Mouse (Mus musculus) erythroid progenitor cell, adult 5-6 weeks (primary cell): ENCODE measurements around the gene Olfr605. TPM values are rescaled to one million over a fixed set of nuclear protein-coding genes. Genes with fewer than 3 reads are reported as not detected.
"Not testable (repeated sequence)": the region's sequence is repeated elsewhere in the genome, so short reads cannot be mapped to it uniquely, and the experiment has no call there.

ENCODE experiments used
- ATAC-seq: replicated peaks from 2 replicates; pipeline ENCODE4 v1.8.0; 2016; ENCODE audit warnings: moderate number of reproducible peaks, mild to moderate bottlenecking, moderate TSS enrichment, inconsistent platforms; ENCODE audit not compliant: poor library complexity, low FRiP score, severe bottlenecking
- total RNA-seq, 2 experiments: library from RNA; stranded (forward) in 1 of 2; stranded (reverse) in 1 of 2; fragments of 150-400 nt in 1 of 2; fragments of 186-747, 209-891 nt in 1 of 2; gene quantifications; 2 replicates each; pipeline versions ENCODE4 v1.2.3 to v1.2.4; 2015 to 2017; ENCODE audit warnings: low replicate concordance in 2 of 2

The Olfr605 gene
- total RNA-seq (2015; ENCODE audit: low replicate concordance): not detected in 2 replicates
- total RNA-seq (2017; ENCODE audit: low replicate concordance): not detected in 2 replicates

GRCm38 (mm10) chr7:103445339-103445738 lies at the start of gene Olfr605:
Olfr605 (minus strand) TSS chr7:103445439.
- no peak for ATAC-seq

GRCm38 (mm10) chr7:103477106-103477505 lies 31.9 kb upstream of the Olfr605 start:
- not testable (repeated sequence) for ATAC-seq

GRCm38 (mm10) chr7:103469577-103469976 lies 24.3 kb upstream of the Olfr605 start, which contains the start of gene Olfr608:
Olfr608 (plus strand) TSS chr7:103469877.
- ATAC-seq: no peak

- no peak for ATAC-seq
Observed at GRCm38 (mm10) chr7:103460590-103460989, 15.4 kb upstream of the Olfr605 start.

GRCm38 (mm10) chr7:103448746-103449145 lies 3.5 kb upstream of the Olfr605 start, which contains the start of gene Olfr606:
Olfr606 (plus strand) TSS chr7:103449046.
- no peak for ATAC-seq

GRCm38 (mm10) chr7:103414772-103415171 lies 30.5 kb downstream of the Olfr605 start, which contains the start of gene Usp17lc:
Usp17lc (plus strand) TSS chr7:103415072.
- ATAC-seq: not testable (repeated sequence)

GRCm38 (mm10) chr7:103406521-103407055 lies 38.7 kb downstream of the Olfr605 start:
- ATAC-seq: not testable (repeated sequence)

GRCm38 (mm10) chr7:103398981-103399380 lies 46.3 kb downstream of the Olfr605 start:
- ATAC-seq: no peak

GRCm38 (mm10) chr7:103397758-103398157 lies 47.5 kb downstream of the Olfr605 start:
- ATAC-seq: no peak

Other genes with a start within 250 kb of the Olfr605 start
- not detected in 2 replicates for gene Olfr593, start 233.6 kb downstream of the Olfr605 start, total RNA-seq (2015; ENCODE audit: low replicate concordance)
- gene Olfr593, start 233.6 kb downstream of the Olfr605 start, total RNA-seq (2017; ENCODE audit: low replicate concordance): not detected in 2 replicates
- not detected in 2 replicates for gene Olfr594, start 228.4 kb downstream of the Olfr605 start, total RNA-seq (2015; ENCODE audit: low replicate concordance)
- gene Olfr594, start 228.4 kb downstream of the Olfr605 start, total RNA-seq (2017; ENCODE audit: low replicate concordance): not detected in 2 replicates
- gene Usp17ld, start 192.9 kb downstream of the Olfr605 start, total RNA-seq (2015; ENCODE audit: low replicate concordance): not detected in 2 replicates
- gene Usp17ld, start 192.9 kb downstream of the Olfr605 start, total RNA-seq (2017; ENCODE audit: low replicate concordance): 0.90 TPM in 1 of 2 replicates, not detected in the other
- gene Olfr596, start 139.8 kb downstream of the Olfr605 start, total RNA-seq (2015; ENCODE audit: low replicate concordance): not detected in 2 replicates
- not detected in 2 replicates for gene Olfr596, start 139.8 kb downstream of the Olfr605 start, total RNA-seq (2017; ENCODE audit: low replicate concordance)
- gene Olfr597, start 129.1 kb downstream of the Olfr605 start, total RNA-seq (2015; ENCODE audit: low replicate concordance): not detected in 2 replicates
- not detected in 2 replicates for gene Olfr597, start 129.1 kb downstream of the Olfr605 start, total RNA-seq (2017; ENCODE audit: low replicate concordance)
- gene Olfr598, start 121.9 kb downstream of the Olfr605 start, total RNA-seq (2015; ENCODE audit: low replicate concordance): not detected in 2 replicates
- 1.0 TPM in 1 of 2 replicates, not detected in the other for gene Olfr598, start 121.9 kb downstream of the Olfr605 start, total RNA-seq (2017; ENCODE audit: low replicate concordance)
- gene Olfr599, start 109.5 kb downstream of the Olfr605 start, total RNA-seq (2015; ENCODE audit: low replicate concordance): not detected in 2 replicates
- not detected in 2 replicates for gene Olfr599, start 109.5 kb downstream of the Olfr605 start, total RNA-seq (2017; ENCODE audit: low replicate concordance)
- not detected in 2 replicates for gene Olfr600, start 95.8 kb downstream of the Olfr605 start, total RNA-seq (2015; ENCODE audit: low replicate concordance)
- gene Olfr600, start 95.8 kb downstream of the Olfr605 start, total RNA-seq (2017; ENCODE audit: low replicate concordance): not detected in 2 replicates
- gene Olfr601, start 82.8 kb downstream of the Olfr605 start, total RNA-seq (2015; ENCODE audit: low replicate concordance): not detected in 2 replicates
- not detected in 2 replicates for gene Olfr601, start 82.8 kb downstream of the Olfr605 start, total RNA-seq (2017; ENCODE audit: low replicate concordance)
- not detected in 2 replicates for gene Olfr603, start 59.3 kb downstream of the Olfr605 start, total RNA-seq (2015; ENCODE audit: low replicate concordance)
- gene Olfr603, start 59.3 kb downstream of the Olfr605 start, total RNA-seq (2017; ENCODE audit: low replicate concordance): not detected in 2 replicates
- gene Usp17lc, start 30.4 kb downstream of the Olfr605 start, total RNA-seq (2015; ENCODE audit: low replicate concordance): not detected in 2 replicates
- gene Usp17lc, start 30.4 kb downstream of the Olfr605 start, total RNA-seq (2017; ENCODE audit: low replicate concordance): not detected in 2 replicates
- not detected in 2 replicates for gene Olfr606, start 3.6 kb upstream of the Olfr605 start, total RNA-seq (2015; ENCODE audit: low replicate concordance)
- gene Olfr606, start 3.6 kb upstream of the Olfr605 start, total RNA-seq (2017; ENCODE audit: low replicate concordance): not detected in 2 replicates
- not detected in 2 replicates for gene Olfr607, start 18.7 kb upstream of the Olfr605 start, total RNA-seq (2015; ENCODE audit: low replicate concordance)
- gene Olfr607, start 18.7 kb upstream of the Olfr605 start, total RNA-seq (2017; ENCODE audit: low replicate concordance): not detected in 2 replicates
- not detected in 2 replicates for gene Olfr608, start 24.4 kb upstream of the Olfr605 start, total RNA-seq (2015; ENCODE audit: low replicate concordance)
- gene Olfr608, start 24.4 kb upstream of the Olfr605 start, total RNA-seq (2017; ENCODE audit: low replicate concordance): not detected in 2 replicates
- gene Olfr609, start 52.6 kb upstream of the Olfr605 start, total RNA-seq (2015; ENCODE audit: low replicate concordance): not detected in 2 replicates
- not detected in 2 replicates for gene Olfr609, start 52.6 kb upstream of the Olfr605 start, total RNA-seq (2017; ENCODE audit: low replicate concordance)
- gene Olfr610, start 66.7 kb upstream of the Olfr605 start, total RNA-seq (2015; ENCODE audit: low replicate concordance): not detected in 2 replicates
- gene Olfr610, start 66.7 kb upstream of the Olfr605 start, total RNA-seq (2017; ENCODE audit: low replicate concordance): not detected in 2 replicates
- not detected in 2 replicates for gene Olfr611, start 75.4 kb upstream of the Olfr605 start, total RNA-seq (2015; ENCODE audit: low replicate concordance)
- gene Olfr611, start 75.4 kb upstream of the Olfr605 start, total RNA-seq (2017; ENCODE audit: low replicate concordance): not detected in 2 replicates
- not detected in 2 replicates for gene Olfr612, start 97.3 kb upstream of the Olfr605 start, total RNA-seq (2015; ENCODE audit: low replicate concordance)
- not detected in 2 replicates for gene Olfr612, start 97.3 kb upstream of the Olfr605 start, total RNA-seq (2017; ENCODE audit: low replicate concordance)
- gene Olfr613, start 102.6 kb upstream of the Olfr605 start, total RNA-seq (2015; ENCODE audit: low replicate concordance): not detected in 2 replicates
- not detected in 2 replicates for gene Olfr613, start 102.6 kb upstream of the Olfr605 start, total RNA-seq (2017; ENCODE audit: low replicate concordance)
- gene Olfr615, start 110.6 kb upstream of the Olfr605 start, total RNA-seq (2015; ENCODE audit: low replicate concordance): not detected in 2 replicates
- not detected in 2 replicates for gene Olfr615, start 110.6 kb upstream of the Olfr605 start, total RNA-seq (2017; ENCODE audit: low replicate concordance)
- gene Olfr616, start 123.7 kb upstream of the Olfr605 start, total RNA-seq (2015; ENCODE audit: low replicate concordance): not detected in 2 replicates
- gene Olfr616, start 123.7 kb upstream of the Olfr605 start, total RNA-seq (2017; ENCODE audit: low replicate concordance): not detected in 2 replicates
- not detected in 2 replicates for gene Olfr617, start 127.6 kb upstream of the Olfr605 start, total RNA-seq (2015; ENCODE audit: low replicate concordance)
- not detected in 2 replicates for gene Olfr617, start 127.6 kb upstream of the Olfr605 start, total RNA-seq (2017; ENCODE audit: low replicate concordance)
- not detected in 2 replicates for gene Olfr618, start 144.7 kb upstream of the Olfr605 start, total RNA-seq (2015; ENCODE audit: low replicate concordance)
- gene Olfr618, start 144.7 kb upstream of the Olfr605 start, total RNA-seq (2017; ENCODE audit: low replicate concordance): not detected in 2 replicates
- gene Olfr619, start 155.1 kb upstream of the Olfr605 start, total RNA-seq (2015; ENCODE audit: low replicate concordance): not detected in 2 replicates
- gene Olfr619, start 155.1 kb upstream of the Olfr605 start, total RNA-seq (2017; ENCODE audit: low replicate concordance): not detected in 2 replicates
- gene Olfr620, start 167.1 kb upstream of the Olfr605 start, total RNA-seq (2015; ENCODE audit: low replicate concordance): not detected in 2 replicates
- gene Olfr620, start 167.1 kb upstream of the Olfr605 start, total RNA-seq (2017; ENCODE audit: low replicate concordance): not detected in 2 replicates
- not detected in 2 replicates for gene Olfr622, start 197.3 kb upstream of the Olfr605 start, total RNA-seq (2015; ENCODE audit: low replicate concordance)
- not detected in 2 replicates for gene Olfr622, start 197.3 kb upstream of the Olfr605 start, total RNA-seq (2017; ENCODE audit: low replicate concordance)
- gene Olfr623, start 218.3 kb upstream of the Olfr605 start, total RNA-seq (2015; ENCODE audit: low replicate concordance): not detected in 2 replicates
- gene Olfr623, start 218.3 kb upstream of the Olfr605 start, total RNA-seq (2017; ENCODE audit: low replicate concordance): not detected in 2 replicates
- gene Olfr624, start 225.8 kb upstream of the Olfr605 start, total RNA-seq (2015; ENCODE audit: low replicate concordance): not detected in 2 replicates
- under 0.01 and 0.13 TPM in 2 replicates for gene Olfr624, start 225.8 kb upstream of the Olfr605 start, total RNA-seq (2017; ENCODE audit: low replicate concordance)
- gene Olfr625-ps1, start 237.3 kb upstream of the Olfr605 start, total RNA-seq (2015; ENCODE audit: low replicate concordance): not detected in 2 replicates
- not detected in 2 replicates for gene Olfr625-ps1, start 237.3 kb upstream of the Olfr605 start, total RNA-seq (2017; ENCODE audit: low replicate concordance)